Mouse (Mus musculus): ENCODE results near the gene Tgfb1.

DNA sequence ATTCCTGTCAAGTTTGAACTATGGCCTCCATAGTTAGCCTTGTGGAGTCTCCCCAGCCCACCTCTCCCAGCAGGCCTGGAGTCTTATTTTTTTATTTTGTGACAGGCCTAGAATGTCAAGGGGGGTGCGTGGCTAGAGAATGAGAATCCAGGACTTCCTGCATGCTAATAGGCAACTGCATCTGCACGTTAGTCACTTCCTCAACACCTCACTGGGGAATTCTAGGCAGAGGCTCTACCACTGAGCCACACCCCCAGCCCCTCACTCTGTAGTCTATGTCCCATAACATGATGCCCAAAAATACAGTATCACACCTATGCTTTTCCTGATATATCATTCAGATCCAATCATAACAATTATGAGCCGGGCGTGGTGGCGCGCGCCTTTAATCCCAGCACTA, 9.8 kb upstream of the Tgfb1 start:
- TF ChIP-seq POLR2A (IDR thresholded peaks at IDR 0.05; ENCODE audit: borderline replicate concordance, control insufficient read depth, low read depth, low read length) (no peak), CTCF (IDR thresholded peaks at IDR 0.05; ENCODE audit: control insufficient read depth, insufficient read depth, low read length) (no peak)
